Mouse (Mus musculus): ENCODE measurements at regions not wholly inside any gene's neighbourhood (a gene's known extent, or its start where the extent isn't known, plus 50 kb on each side); places are given as distances from the start of the nearest gene placed in this dataset.

- no peak for TF ChIP-seq CTCF (IDR thresholded peaks at IDR 0.05; ENCODE audit: borderline replicate concordance, extremely low read depth, insufficient read depth, insufficient read length)
- TF ChIP-seq POLR2A (IDR thresholded peaks at IDR 0.05; ENCODE audit: borderline replicate concordance, extremely low read depth, insufficient read depth, insufficient read length, poor library complexity, severe bottlenecking): no peak
Observed at GRCm38 (mm10) chr5:75368691-75369090, 206.0 kb upstream of the Kit start.

Measured in brain, embryonic 14.5 days (tissue).